Mouse (Mus musculus): ENCODE results near the gene Casp4. TPM values are rescaled to one million over a fixed set of nuclear protein-coding genes. Genes with fewer than 3 reads are reported as not detected.

The Casp4 gene
- polyA plus RNA-seq, 1 experiment from 2014 or later, result 0.18 TPM

GRCm38 (mm10) chr9:5299132-5299381 lies 9.6 kb upstream of the Casp4 start:
- no peak for ATAC-seq
- H3K36me3 ChIP-seq (ENCODE audit: control insufficient read depth, insufficient read depth, low read length), result no peaks in the 10 kb centered on the region
- 87% methylated on average over 2 of the region's 2 CpGs for WGBS

GRCm38 (mm10) chr9:5310112-5310511 lies 1.5 kb downstream of the Casp4 start:
- ATAC-seq, result no peak

More at GRCm38 (mm10) chr9:5299132-5299381, 9.6 kb upstream of the Casp4 start:
- H3K4me3 ChIP-seq (ENCODE audit: low read length), result no peak overlapping the region
- no peak overlapping the region for H3K9ac ChIP-seq (ENCODE audit: low read depth, low read length)
- H3K27ac ChIP-seq (ENCODE audit: low read depth, low read length), result no peak overlapping the region
- no peak overlapping the region for H3K4me2 ChIP-seq (ENCODE audit: low read length)
- H3K27me3 ChIP-seq (replicated peaks; ENCODE audit: control insufficient read depth, insufficient read depth, low read length), result no peaks in the 10 kb centered on the region
- no peaks in the 10 kb centered on the region for H3K4me1 ChIP-seq (ENCODE audit: control insufficient read depth, insufficient read depth, low read depth, low read length)
- H3K9me3 ChIP-seq (ENCODE audit: control insufficient read depth, low read length), result no peaks in the 10 kb centered on the region

GRCm38 (mm10) chr9:5311435-5311834 lies 2.8 kb downstream of the Casp4 start:
- Histone ChIP-seq H3K36me3 (ENCODE audit: control insufficient read depth, insufficient read depth, low read length) (no peaks in the 10 kb centered on the region), H3K4me2 (ENCODE audit: low read length) (no peak overlapping the region), H3K9me3 (ENCODE audit: control insufficient read depth, low read length) (no peaks in the 10 kb centered on the region), H3K4me1 (ENCODE audit: control insufficient read depth, insufficient read depth, low read depth, low read length) (no peaks in the 10 kb centered on the region), H3K27me3 (replicated peaks; ENCODE audit: control insufficient read depth, insufficient read depth, low read length) (no peaks in the 10 kb centered on the region), H3K9ac (ENCODE audit: low read depth, low read length) (no peak overlapping the region), H3K27ac (ENCODE audit: low read depth, low read length) (no peak overlapping the region), H3K4me3 (ENCODE audit: low read length) (no peak overlapping the region)
- no peak for ATAC-seq
- 78% methylated on average over 4 of the region's 4 CpGs for WGBS

More at GRCm38 (mm10) chr9:5310112-5310511, 1.5 kb downstream of the Casp4 start:
- Histone ChIP-seq H3K4me1 (ENCODE audit: control insufficient read depth, insufficient read depth, low read depth, low read length) (no peaks in the 10 kb centered on the region), H3K9me3 (ENCODE audit: control insufficient read depth, low read length) (no peaks in the 10 kb centered on the region), H3K4me2 (ENCODE audit: low read length) (no peak overlapping the region), H3K36me3 (ENCODE audit: control insufficient read depth, insufficient read depth, low read length) (no peaks in the 10 kb centered on the region), H3K27me3 (replicated peaks; ENCODE audit: control insufficient read depth, insufficient read depth, low read length) (no peaks in the 10 kb centered on the region), H3K9ac (ENCODE audit: low read depth, low read length) (no peak overlapping the region), H3K4me3 (ENCODE audit: low read length) (no peak overlapping the region), H3K27ac (ENCODE audit: low read depth, low read length) (no peak overlapping the region)

- Histone ChIP-seq H3K9me3 (ENCODE audit: control insufficient read depth, low read length) (no peaks in the 10 kb centered on the region), H3K9ac (ENCODE audit: low read depth, low read length) (no peak overlapping the region), H3K27me3 (replicated peaks; ENCODE audit: control insufficient read depth, insufficient read depth, low read length) (no peaks in the 10 kb centered on the region), H3K4me1 (ENCODE audit: control insufficient read depth, insufficient read depth, low read depth, low read length) (no peaks in the 10 kb centered on the region), H3K36me3 (ENCODE audit: control insufficient read depth, insufficient read depth, low read length) (no peaks in the 10 kb centered on the region), H3K4me3 (ENCODE audit: low read length) (no peak overlapping the region), H3K4me2 (ENCODE audit: low read length) (no peak overlapping the region), H3K27ac (ENCODE audit: low read depth, low read length) (no peak overlapping the region)
- WGBS, result 79% methylated on average over 3 of the region's 3 CpGs
- no peak for ATAC-seq
Observed at GRCm38 (mm10) chr9:5328204-5328603, 19.6 kb downstream of the Casp4 start.

GRCm38 (mm10) chr9:5332441-5332840 lies 23.8 kb downstream of the Casp4 start:
- Histone ChIP-seq H3K27me3 (replicated peaks; ENCODE audit: control insufficient read depth, insufficient read depth, low read length) (no peaks in the 10 kb centered on the region), H3K4me1 (ENCODE audit: control insufficient read depth, insufficient read depth, low read depth, low read length) (no peaks in the 10 kb centered on the region), H3K27ac (ENCODE audit: low read depth, low read length) (no peak overlapping the region), H3K36me3 (ENCODE audit: control insufficient read depth, insufficient read depth, low read length) (no peaks in the 10 kb centered on the region), H3K9me3 (ENCODE audit: control insufficient read depth, low read length) (0 out of 2 replicates have a peak, but pooled peaks cover 2% of the 10 kb centered on the region), H3K4me3 (ENCODE audit: low read length) (no peak overlapping the region), H3K4me2 (ENCODE audit: low read length) (no peak overlapping the region), H3K9ac (ENCODE audit: low read depth, low read length) (no peak overlapping the region)
- ATAC-seq, result no peak

DNA sequence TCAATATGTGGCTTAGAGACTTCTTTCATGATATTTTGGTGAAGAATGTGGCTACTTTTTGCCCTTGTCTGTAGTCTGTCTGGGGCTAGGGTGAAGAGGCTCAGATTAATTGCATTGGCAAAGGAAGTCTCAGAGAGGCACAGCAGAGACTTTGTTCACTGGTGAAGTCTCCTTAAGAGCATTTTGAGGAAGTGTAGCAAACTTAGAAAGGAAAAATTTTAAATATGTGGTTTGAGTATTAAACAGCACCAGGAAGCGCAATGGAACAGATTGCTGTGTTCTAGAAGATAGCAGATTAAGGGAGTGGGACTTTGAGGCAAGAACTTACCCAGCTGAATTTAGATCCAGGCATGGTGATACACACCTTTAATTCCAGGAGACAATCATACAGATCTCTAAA lies 24.8 kb downstream of the Casp4 start:
- Histone ChIP-seq H3K9ac (ENCODE audit: low read depth, low read length) (no peak overlapping the region), H3K27ac (ENCODE audit: low read depth, low read length) (no peak overlapping the region), H3K27me3 (replicated peaks; ENCODE audit: control insufficient read depth, insufficient read depth, low read length) (no peaks in the 10 kb centered on the region), H3K4me1 (ENCODE audit: control insufficient read depth, insufficient read depth, low read depth, low read length) (no peaks in the 10 kb centered on the region), H3K9me3 (ENCODE audit: control insufficient read depth, low read length) (0 out of 2 replicates have a peak, but pooled peaks cover 2% of the 10 kb centered on the region), H3K4me2 (ENCODE audit: low read length) (no peak overlapping the region), H3K4me3 (ENCODE audit: low read length) (no peak overlapping the region), H3K36me3 (ENCODE audit: control insufficient read depth, insufficient read depth, low read length) (no peaks in the 10 kb centered on the region)
- 88% methylated on average over 1 of the region's 1 CpGs for WGBS
- ATAC-seq, result no peak

- no peak overlapping the region for H3K9ac ChIP-seq (ENCODE audit: low read depth, low read length)
- no peaks in the 10 kb centered on the region for H3K9me3 ChIP-seq (ENCODE audit: control insufficient read depth, low read length)
- H3K4me3 ChIP-seq (ENCODE audit: low read length), result no peak overlapping the region
- ATAC-seq, result no peak
- no peaks in the 10 kb centered on the region for H3K36me3 ChIP-seq (ENCODE audit: control insufficient read depth, insufficient read depth, low read length)
- no peak overlapping the region for H3K27ac ChIP-seq (ENCODE audit: low read depth, low read length)
- WGBS, result 94% methylated on average over 1 of the region's 1 CpGs
- H3K4me2 ChIP-seq (ENCODE audit: low read length), result no peak overlapping the region
- H3K4me1 ChIP-seq (ENCODE audit: control insufficient read depth, insufficient read depth, low read depth, low read length), result no peaks in the 10 kb centered on the region
- H3K27me3 ChIP-seq (replicated peaks; ENCODE audit: control insufficient read depth, insufficient read depth, low read length), result no peaks in the 10 kb centered on the region
Observed at GRCm38 (mm10) chr9:5343092-5343491, 34.5 kb downstream of the Casp4 start.

DNA sequence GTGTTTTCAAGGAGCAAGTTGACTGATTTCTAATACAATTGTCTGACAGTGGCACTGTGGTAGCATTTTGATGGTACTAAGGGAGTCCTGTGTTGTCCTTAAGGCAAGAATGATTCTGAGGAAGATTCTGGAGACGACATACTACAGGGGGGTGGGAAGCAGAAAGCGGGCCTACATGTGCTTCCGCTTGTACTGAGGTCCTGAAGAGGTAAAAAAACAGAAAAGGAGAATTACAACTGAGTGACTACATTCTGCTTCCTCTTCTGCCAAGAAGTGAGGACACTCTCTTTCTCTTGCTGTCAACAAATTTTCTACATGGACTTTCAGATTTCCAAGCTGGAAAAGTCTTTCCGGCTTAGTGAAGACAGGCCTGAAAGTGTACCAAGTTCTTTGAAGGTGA lies 35.5 kb downstream of the Casp4 start:
- Histone ChIP-seq H3K27ac (ENCODE audit: low read depth, low read length) (no peak overlapping the region), H3K4me2 (ENCODE audit: low read length) (no peak overlapping the region), H3K9ac (ENCODE audit: low read depth, low read length) (no peak overlapping the region), H3K36me3 (ENCODE audit: control insufficient read depth, insufficient read depth, low read length) (no peaks in the 10 kb centered on the region), H3K4me1 (ENCODE audit: control insufficient read depth, insufficient read depth, low read depth, low read length) (no peaks in the 10 kb centered on the region), H3K9me3 (ENCODE audit: control insufficient read depth, low read length) (no peaks in the 10 kb centered on the region), H3K27me3 (replicated peaks; ENCODE audit: control insufficient read depth, insufficient read depth, low read length) (no peaks in the 10 kb centered on the region), H3K4me3 (ENCODE audit: low read length) (no peak overlapping the region)
- 95% methylated on average over 4 of the region's 4 CpGs for WGBS
- ATAC-seq, result no peak

DNA sequence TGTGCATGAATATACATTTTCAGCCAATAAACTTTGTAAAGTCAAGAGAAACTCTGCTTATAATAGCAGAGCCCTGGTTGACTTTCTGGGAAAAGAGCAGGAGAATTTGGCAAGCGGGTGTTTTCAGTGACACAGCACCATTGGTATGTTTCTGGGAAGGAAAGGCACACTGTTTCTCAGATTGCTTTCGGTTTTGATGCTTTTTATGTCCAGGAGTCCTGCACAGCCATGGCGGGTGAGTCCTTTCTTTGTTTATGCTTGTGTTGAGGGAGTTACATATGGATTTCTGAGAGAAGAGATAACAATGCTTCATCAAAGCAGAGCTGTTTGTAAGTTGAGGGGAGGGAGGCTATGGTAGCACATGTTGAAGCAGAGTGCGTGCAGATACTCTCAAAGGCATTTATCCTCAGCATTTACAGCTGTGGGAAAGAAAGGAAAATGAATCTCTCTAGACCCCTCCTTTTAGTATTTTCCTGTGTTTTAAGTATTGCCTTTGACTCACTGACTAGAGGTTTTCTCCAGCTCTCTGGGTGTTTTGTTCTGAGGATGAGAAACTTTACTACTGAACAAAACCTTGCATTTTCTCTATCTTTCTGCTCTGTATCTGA lies 36.8 kb downstream of the Casp4 start, which contains the start of gene Casp12:
Gene Casp12 (plus strand): TSS at position 140 of the 608 bp plus-strand sequence.
- no peak within 1 kb of the TSS for H3K9ac ChIP-seq (ENCODE audit: low read depth, low read length)
- no peak for ATAC-seq
- H3K4me2 ChIP-seq (ENCODE audit: low read length), result no peak within 1 kb of the TSS
- no peak within 1 kb of the TSS for H3K4me3 ChIP-seq (ENCODE audit: low read length)
- no peaks in the 10 kb centered on the region for H3K36me3 ChIP-seq (ENCODE audit: control insufficient read depth, insufficient read depth, low read length)
- no peaks in the 10 kb centered on the region for H3K9me3 ChIP-seq (ENCODE audit: control insufficient read depth, low read length)
- H3K4me1 ChIP-seq (ENCODE audit: control insufficient read depth, insufficient read depth, low read depth, low read length), result no peaks in the 10 kb centered on the region
- WGBS, result 77% methylated on average over 4 of the region's 4 CpGs
- H3K27me3 ChIP-seq (replicated peaks; ENCODE audit: control insufficient read depth, insufficient read depth, low read length), result no peaks in the 10 kb centered on the region
- no peak within 1 kb of the TSS for H3K27ac ChIP-seq (ENCODE audit: low read depth, low read length)

DNA sequence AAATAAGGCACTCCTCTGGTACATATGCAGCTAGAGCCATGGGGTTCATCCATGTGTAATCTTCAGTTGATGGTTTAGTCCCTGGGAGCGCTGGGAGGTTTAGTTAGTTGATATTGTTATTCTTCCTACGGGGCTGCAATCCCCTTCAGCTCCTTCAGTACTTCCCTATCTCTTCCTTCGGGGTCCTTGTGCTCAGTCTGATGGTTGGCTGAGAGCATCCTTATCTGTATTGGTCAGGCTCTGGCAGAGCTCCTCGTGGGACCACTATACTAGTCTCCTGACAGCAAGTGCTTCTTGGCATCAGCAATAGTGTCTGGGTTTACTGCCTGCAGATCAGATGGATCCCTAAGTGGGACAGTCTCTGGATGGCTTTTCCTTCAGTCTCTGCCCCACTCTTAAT lies 38.8 kb downstream of the Casp4 start:
- Histone ChIP-seq H3K4me2 (ENCODE audit: low read length) (no peak overlapping the region), H3K9ac (ENCODE audit: low read depth, low read length) (no peak overlapping the region), H3K4me1 (ENCODE audit: control insufficient read depth, insufficient read depth, low read depth, low read length) (no peaks in the 10 kb centered on the region), H3K27me3 (replicated peaks; ENCODE audit: control insufficient read depth, insufficient read depth, low read length) (no peaks in the 10 kb centered on the region), H3K9me3 (ENCODE audit: control insufficient read depth, low read length) (no peaks in the 10 kb centered on the region), H3K4me3 (ENCODE audit: low read length) (no peak overlapping the region), H3K27ac (ENCODE audit: low read depth, low read length) (no peak overlapping the region), H3K36me3 (ENCODE audit: control insufficient read depth, insufficient read depth, low read length) (no peaks in the 10 kb centered on the region)
- WGBS, result 80% methylated on average over 4 of the region's 4 CpGs
- no peak for ATAC-seq
